Mouse (Mus musculus): ENCODE results near the gene Syap1. TPM values are rescaled to one million over a fixed set of nuclear protein-coding genes. Genes with fewer than 3 reads are reported as not detected.

Syap1 gene
- polyA plus RNA-seq, 1 experiment, result 8.5 TPM

GRCm38 (mm10) chrX:162844447-162845100 is 43.7 kb downstream of the Syap1 start:
- no peak for TF ChIP-seq GATA1 (IDR thresholded peaks at IDR 0.05; ENCODE audit: low read length)

GRCm38 (mm10) chrX:162832101-162832500 is 56.1 kb downstream of the Syap1 start:
- no peak for TF ChIP-seq GATA1 (IDR thresholded peaks at IDR 0.05; ENCODE audit: low read length)

GRCm38 (mm10) chrX:162831542-162831941 is 56.7 kb downstream of the Syap1 start:
- TF ChIP-seq GATA1 (IDR thresholded peaks at IDR 0.05; ENCODE audit: low read length), result no peak

GRCm38 (mm10) chrX:162831036-162831435 is 57.2 kb downstream of the Syap1 start:
- no peak for TF ChIP-seq GATA1 (IDR thresholded peaks at IDR 0.05; ENCODE audit: low read length)

- TF ChIP-seq GATA1 (IDR thresholded peaks at IDR 0.05; ENCODE audit: low read length), result no peak
Observed at GRCm38 (mm10) chrX:162829741-162830140, 58.5 kb downstream of the Syap1 start.

GRCm38 (mm10) chrX:162829203-162829708 is 59.0 kb downstream of the Syap1 start, which contains the start of gene Txlng:
TSS of gene Txlng (minus strand) at chrX:162829454.
- no peak for TF ChIP-seq GATA1 (IDR thresholded peaks at IDR 0.05; ENCODE audit: low read length)

- no peak for TF ChIP-seq GATA1 (IDR thresholded peaks at IDR 0.05; ENCODE audit: low read length)
Observed at GRCm38 (mm10) chrX:162828783-162829182, 59.5 kb downstream of the Syap1 start.

GRCm38 (mm10) chrX:162828016-162828415 is 60.2 kb downstream of the Syap1 start:
- TF ChIP-seq GATA1 (IDR thresholded peaks at IDR 0.05; ENCODE audit: low read length), result no peak

Other genes starting within 250 kb of the Syap1 start
- 0.37 and 0.38 TPM in 2 replicates for gene Reps2, start 244.8 kb downstream of the Syap1 start, polyA plus RNA-seq (2012)
- gene Rbbp7, start 128.0 kb downstream of the Syap1 start, polyA plus RNA-seq (2012), result 191 and 322 TPM in 2 replicates
- gene Txlng, start 59.0 kb downstream of the Syap1 start, polyA plus RNA-seq (2012), result 4.3 and 7.7 TPM in 2 replicates
- 0.56 and 0.69 TPM in 2 replicates for gene Ctps2, start 12.8 kb upstream of the Syap1 start, polyA plus RNA-seq (2012)
- not detected in 2 replicates for gene S100g, start 76.2 kb upstream of the Syap1 start, polyA plus RNA-seq (2012)

All from G1E-ER4 (cell line).